Mouse (Mus musculus): ENCODE data around the gene Usp35. TPM values are rescaled to one million over a fixed set of nuclear protein-coding genes. Genes with fewer than 3 reads are reported as not detected.

Gene Usp35
- polyA plus RNA-seq, 1 experiment from 2014 or later: 5.1 TPM

GRCm38 (mm10) chr7:97296986-97297385 lies 34.8 kb downstream of the Usp35 start:
- H3K4me1 ChIP-seq: no peaks in the 10 kb centered on the region
- no peaks in the 10 kb centered on the region for H3K27me3 ChIP-seq
- no peaks in the 10 kb centered on the region for H3K9me3 ChIP-seq (replicated peaks)
- no peaks in the 10 kb centered on the region for H3K36me3 ChIP-seq
- no peak overlapping the region for H3K27ac ChIP-seq
- WGBS: 53% methylated on average over 2 of the region's 2 CpGs
- H3K9ac ChIP-seq: no peak overlapping the region
- no peak overlapping the region for H3K4me3 ChIP-seq
- H3K4me2 ChIP-seq (replicated peaks): no peak overlapping the region
- no peak for ATAC-seq (ENCODE audit: low FRiP score)

- no peaks in the 10 kb centered on the region for H3K27me3 ChIP-seq
- 95% methylated on average over 1 of the region's 1 CpGs for whole genome bisulfite sequencing
- 0 out of 2 replicates have a peak, but pooled peaks cover 3% of the 10 kb centered on the region for H3K36me3 ChIP-seq
- H3K4me1 ChIP-seq: no peaks in the 10 kb centered on the region
- no peaks in the 10 kb centered on the region for H3K9me3 ChIP-seq (replicated peaks)
- H3K9ac ChIP-seq: no peak overlapping the region
- H3K27ac ChIP-seq: no peak overlapping the region
- no peak overlapping the region for H3K4me2 ChIP-seq (replicated peaks)
- no peak for ATAC-seq (ENCODE audit: low FRiP score)
- H3K4me3 ChIP-seq: no peak overlapping the region
Observed at GRCm38 (mm10) chr7:97271068-97271467, 60.8 kb downstream of the Usp35 start.

DNA sequence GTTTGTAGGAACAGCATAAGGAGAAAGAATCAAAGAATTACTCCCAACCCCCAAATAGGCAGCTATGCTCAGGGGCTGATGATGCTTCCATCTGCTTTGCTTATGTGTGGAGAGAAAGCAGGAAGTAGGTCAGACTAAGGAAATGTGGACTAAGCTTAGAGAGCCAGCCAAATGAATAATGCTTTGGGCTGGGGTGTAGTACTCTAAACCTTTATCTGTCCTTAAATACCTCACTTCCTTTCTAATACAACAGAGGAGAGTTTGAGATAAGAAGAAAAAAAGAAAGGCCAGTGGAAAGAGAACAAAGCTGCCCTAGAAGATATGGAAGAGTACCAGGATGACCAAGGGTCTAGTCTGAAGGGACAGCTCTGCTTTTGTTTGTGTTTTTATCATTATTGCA lies 61.5 kb downstream of the Usp35 start:
- Histone ChIP-seq H3K9ac (no peak overlapping the region), H3K27me3 (no peaks in the 10 kb centered on the region), H3K9me3 (replicated peaks) (no peaks in the 10 kb centered on the region), H3K27ac (no peak overlapping the region), H3K36me3 (0 out of 2 replicates have a peak, but pooled peaks cover 3% of the 10 kb centered on the region), H3K4me1 (no peaks in the 10 kb centered on the region), H3K4me3 (no peak overlapping the region), H3K4me2 (replicated peaks) (no peak overlapping the region)
- no peak for ATAC-seq (ENCODE audit: low FRiP score)

GRCm38 (mm10) chr7:97262541-97262940 lies 69.3 kb downstream of the Usp35 start:
- Histone ChIP-seq H3K27me3 (no peaks in the 10 kb centered on the region), H3K4me1 (no peaks in the 10 kb centered on the region), H3K9me3 (replicated peaks) (no peaks in the 10 kb centered on the region), H3K4me3 (no peak overlapping the region), H3K27ac (no peak overlapping the region), H3K9ac (no peak overlapping the region), H3K36me3 (no peaks in the 10 kb centered on the region), H3K4me2 (replicated peaks) (no peak overlapping the region)
- ATAC-seq (ENCODE audit: low FRiP score): no peak
- WGBS: 70% methylated on average over 1 of the region's 1 CpGs

Other genes with a start within 250 kb of the Usp35 start
- 6.3 and 7.7 TPM in 2 replicates for gene Kctd21, start 307 bp upstream of the Usp35 start, polyA plus RNA-seq (2016; fragmentation: Nextera tagmentation; extraction: Ambion mirVana)
- gene Alg8, start 39.6 kb upstream of the Usp35 start, polyA plus RNA-seq (2016; fragmentation: Nextera tagmentation; extraction: Ambion mirVana): 27.6 and 28.1 TPM in 2 replicates
- 350 and 364 TPM in 2 replicates for gene Ndufc2, start 68.0 kb upstream of the Usp35 start, polyA plus RNA-seq (2016; fragmentation: Nextera tagmentation; extraction: Ambion mirVana)
- 0.72 and 0.81 TPM in 2 replicates for gene Thrsp, start 85.7 kb upstream of the Usp35 start, polyA plus RNA-seq (2016; fragmentation: Nextera tagmentation; extraction: Ambion mirVana)
- gene Kctd14, start 119.3 kb upstream of the Usp35 start, polyA plus RNA-seq (2016; fragmentation: Nextera tagmentation; extraction: Ambion mirVana): 1.8 and 2.3 TPM in 2 replicates
- gene Ints4, start 148.9 kb upstream of the Usp35 start, polyA plus RNA-seq (2016; fragmentation: Nextera tagmentation; extraction: Ambion mirVana): 54.2 and 55.3 TPM in 2 replicates
- 40.5 and 43.9 TPM in 2 replicates for gene Aamdc, start 247.5 kb upstream of the Usp35 start, polyA plus RNA-seq (2016; fragmentation: Nextera tagmentation; extraction: Ambion mirVana)
- 33.2 and 33.4 TPM in 2 replicates for gene Rsf1, start 247.9 kb upstream of the Usp35 start, polyA plus RNA-seq (2016; fragmentation: Nextera tagmentation; extraction: Ambion mirVana)

Measured in hindbrain, embryonic 12.5 days (tissue).